Mouse (Mus musculus) spleen, postnatal 36 days (tissue): ENCODE data around the gene Sphk1.
A peak's percentile ranks its signal among the peaks of the same experiment; 100 is the strongest.
"Not testable (repeated sequence)": the region's sequence is repeated elsewhere in the genome, so short reads cannot be mapped to it uniquely, and the experiment has no call there.

Experiments
- DNase-seq, 2 experiments: peaks; one replicate each; pipeline ENCODE4 v3.0.0; 2022; ENCODE audit warnings: low spot score in 2 of 2, mixed read lengths in 1 of 2

The Sphk1 gene

DNA sequence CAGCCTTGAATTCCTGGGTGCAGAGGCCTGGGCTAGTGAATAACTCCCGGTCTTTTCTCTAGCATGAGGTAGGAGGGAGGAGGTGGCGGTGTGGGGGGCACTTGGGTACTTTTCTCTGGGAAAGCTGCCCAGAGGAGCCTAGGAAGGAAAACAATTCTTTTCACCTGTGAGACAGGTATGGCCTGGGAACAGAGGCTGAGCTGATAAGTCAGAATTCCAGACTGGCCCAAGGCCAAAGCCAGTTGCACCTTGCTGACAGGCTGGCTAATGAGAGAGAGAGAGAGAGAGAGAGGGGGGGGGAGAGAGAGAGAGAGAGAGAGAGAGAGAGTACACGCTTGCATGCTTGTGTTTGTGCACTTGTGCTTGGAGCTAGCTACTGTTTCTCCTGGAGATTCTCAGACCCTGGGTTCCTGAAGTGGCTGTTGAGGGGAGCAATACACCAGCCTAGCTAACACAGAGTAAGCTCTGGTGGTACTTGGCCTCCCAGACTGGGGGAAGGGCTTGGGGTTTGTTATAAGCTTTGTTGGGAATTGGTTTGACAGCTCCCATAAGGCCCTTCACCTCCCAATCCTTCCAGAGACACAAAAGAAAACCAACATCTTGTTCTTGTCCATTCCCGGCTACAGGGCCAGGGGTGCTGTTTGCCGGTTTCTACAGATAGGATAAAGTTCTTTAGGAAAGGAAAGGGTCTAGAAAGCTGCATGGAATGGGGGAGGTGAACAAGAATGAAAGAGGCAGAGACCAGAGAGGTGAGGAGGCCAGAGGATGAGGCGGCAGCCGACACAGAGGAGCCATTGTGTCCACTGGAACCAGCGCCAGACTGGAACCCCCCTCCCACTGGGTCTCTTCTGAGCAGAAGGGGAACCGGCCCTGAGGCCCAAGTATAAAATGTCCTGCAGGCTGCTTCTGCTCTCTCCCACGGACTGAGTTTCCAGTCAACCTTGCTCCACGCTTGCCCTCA lies at the start of gene Sphk1:
Gene Sphk1, plus strand, starts transcription at position 739 of the 961 bp plus-strand sequence.
- no peak for DNase-seq

DNA sequence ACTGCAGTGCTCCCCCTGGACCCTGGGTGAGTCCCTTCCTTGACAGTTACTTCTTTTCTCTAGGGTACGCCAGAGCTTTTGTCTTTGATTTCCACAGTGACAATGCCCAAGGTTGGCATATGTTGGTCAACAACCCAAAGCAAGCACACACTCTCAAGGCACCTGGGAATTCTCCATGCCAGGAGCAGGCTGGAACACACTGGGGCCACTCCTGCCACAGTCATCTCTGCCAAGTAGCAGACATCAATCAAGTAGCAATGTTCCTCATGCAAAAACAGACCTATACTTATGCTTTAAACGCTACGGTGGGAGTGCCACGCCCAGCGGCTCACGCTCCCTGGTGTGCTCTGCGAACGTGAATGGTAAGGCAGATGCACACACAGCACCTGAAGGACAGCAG lies 49.8 kb upstream of the Sphk1 start:
- DNase-seq, result no peak

DNA sequence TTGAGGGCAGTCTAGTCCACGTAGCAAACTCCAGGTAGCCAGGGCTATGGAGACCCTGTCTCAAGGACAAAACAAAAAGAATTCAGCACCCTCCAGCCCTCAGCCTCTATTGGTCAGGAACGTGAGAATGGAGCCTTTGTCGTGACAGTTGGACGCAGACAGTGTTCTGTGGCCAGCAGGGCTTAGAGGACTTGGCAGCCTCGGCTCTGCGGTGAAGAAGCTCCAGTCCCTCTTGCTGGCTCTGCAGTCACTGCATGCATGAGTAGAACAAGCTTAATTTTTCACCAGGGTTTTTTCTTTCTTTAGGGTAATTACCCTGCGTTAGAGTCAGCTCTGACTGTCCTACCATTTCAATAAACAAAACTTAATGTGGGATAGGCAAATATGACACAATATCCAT lies 48.9 kb upstream of the Sphk1 start:
- no peak for DNase-seq

DNA sequence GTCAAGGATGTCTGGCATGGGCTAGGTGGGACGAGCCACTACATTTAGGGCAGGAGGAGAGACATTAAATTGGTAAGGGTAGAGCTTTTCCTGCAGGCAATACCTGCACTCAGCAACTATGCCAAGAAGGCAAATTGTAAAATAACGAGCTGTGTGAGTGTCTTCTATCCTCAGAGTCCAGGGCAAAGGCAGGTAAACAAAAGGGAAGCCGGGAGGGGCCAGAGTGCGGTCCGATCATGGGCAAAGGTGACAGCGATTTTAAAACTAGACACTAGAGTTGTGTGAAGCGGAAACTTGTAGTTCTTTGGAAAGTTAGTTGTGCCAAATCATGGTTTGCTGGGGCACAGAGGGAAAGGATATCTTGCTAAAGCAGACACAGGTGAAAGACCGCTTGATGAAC lies 46.5 kb upstream of the Sphk1 start:
- DNase-seq, result no peak

DNA sequence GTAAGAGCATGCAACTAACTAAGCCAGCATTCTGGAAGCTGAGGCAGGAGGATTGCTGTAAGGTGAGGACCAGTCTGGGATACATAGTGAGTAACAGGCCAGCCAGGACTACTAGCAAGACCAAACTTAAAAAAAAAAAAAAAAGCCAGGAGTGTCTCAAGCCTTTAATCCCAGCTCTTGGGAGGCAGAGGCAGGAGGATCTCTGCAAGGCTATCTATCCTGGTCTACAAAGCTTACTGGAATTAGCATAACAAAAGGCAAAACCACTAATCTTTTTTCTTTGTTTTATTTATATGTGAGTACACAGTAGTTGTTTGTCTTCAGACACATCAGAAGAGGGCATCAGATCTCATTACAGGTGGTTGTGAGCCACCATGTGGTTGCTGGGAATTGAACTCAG lies 42.5 kb upstream of the Sphk1 start:
- DNase-seq, result no peak

DNA sequence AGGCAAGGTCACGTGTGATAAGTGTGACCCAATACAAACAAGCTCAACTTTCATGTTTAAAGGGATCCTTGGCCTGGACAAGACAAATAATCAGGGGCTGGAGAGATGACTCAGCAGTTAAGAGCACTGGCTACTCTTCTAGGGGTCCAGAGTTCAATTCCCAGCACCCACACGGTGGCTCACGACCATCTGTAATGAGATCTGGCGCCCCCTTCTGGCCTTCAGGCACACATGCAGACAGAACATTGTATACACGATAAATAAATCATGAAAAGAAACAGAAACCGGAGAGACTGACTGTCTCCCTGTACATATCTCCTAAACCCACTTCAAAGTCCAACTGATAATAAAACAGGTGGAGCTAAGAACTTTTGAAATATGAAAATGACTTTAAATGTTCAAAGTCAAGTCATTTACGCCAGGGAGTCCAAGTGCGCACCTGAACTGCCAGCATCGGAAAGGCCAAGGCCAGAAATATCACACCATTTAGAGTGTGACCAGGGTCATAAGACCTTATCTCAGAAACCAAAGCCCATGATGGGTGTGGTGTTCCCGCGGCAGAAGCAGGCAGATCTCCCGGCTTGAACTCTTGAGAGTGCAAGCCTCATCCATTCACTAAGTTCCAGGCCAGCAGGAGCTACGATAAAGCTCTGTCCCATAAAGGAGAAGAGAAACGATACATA lies 41.9 kb upstream of the Sphk1 start:
- no peak for DNase-seq

DNA sequence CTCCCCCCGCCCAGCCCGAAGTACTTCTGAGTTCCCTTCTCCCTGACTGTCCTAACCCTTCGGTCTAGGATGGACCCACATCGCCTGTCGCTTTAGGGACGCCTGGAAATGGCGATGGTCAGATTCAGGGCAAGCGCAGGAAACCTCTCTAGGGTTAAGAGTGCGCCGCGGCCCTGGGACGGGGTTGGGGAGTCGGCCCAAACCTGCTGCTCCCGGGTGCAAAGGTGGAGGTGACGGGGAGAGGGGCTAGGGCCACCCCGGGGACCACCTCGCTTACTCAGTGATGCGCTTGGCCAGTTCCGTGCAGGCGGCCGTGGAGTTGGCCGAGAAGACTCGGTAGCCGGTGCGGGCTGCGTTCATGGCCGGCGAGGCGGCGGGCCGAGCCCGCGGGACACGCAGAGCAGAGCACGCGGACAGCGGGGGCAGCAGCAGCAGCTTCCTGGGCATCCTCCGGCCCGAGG lies 40.9 kb upstream of the Sphk1 start:
- peak in 1 of 2 experiments; percentile 16 for DNase-seq

DNA sequence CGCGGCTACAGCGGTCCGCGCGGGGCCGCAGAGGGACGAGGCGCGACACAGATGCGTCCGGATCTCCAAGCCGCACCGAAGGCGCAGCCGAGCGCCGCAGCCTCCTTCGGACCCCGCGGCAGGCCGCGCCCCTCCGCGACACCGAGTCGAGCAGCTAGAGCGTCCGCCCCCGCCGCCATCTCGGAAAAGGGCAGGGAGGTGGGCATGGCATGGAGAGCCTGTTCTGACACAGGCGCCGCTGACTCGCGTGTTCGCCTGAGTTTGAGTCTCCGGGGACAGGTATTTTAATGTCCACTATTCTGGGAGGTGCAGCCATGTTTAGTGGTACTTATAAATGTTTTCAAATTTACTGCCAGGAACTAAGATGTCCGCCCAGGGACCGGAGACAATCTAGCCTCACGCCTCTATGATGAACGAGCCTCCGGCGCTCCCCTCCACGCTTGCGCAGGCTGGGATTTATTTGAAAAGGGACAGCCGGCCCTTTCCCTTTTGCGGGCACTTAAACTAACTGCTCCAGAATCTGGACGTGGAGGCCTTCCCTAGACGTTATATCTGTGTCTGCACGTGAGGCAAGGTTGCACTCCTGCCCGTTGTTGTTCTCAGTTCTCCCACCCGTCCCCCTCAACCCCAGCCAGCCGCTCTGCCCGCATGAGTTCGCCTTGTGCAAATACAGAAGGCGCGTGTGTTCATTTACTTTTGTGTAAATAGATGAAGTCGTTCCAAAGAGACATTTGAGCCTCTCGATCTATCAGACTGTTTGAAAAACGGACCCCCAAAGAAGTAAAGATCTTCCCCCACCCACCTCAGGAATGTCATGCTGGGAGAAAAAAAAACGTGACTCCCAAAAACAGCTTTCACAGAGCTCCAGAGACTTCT lies 40.3 kb upstream of the Sphk1 start:
- peak; percentile 87 to 88 for DNase-seq

DNA sequence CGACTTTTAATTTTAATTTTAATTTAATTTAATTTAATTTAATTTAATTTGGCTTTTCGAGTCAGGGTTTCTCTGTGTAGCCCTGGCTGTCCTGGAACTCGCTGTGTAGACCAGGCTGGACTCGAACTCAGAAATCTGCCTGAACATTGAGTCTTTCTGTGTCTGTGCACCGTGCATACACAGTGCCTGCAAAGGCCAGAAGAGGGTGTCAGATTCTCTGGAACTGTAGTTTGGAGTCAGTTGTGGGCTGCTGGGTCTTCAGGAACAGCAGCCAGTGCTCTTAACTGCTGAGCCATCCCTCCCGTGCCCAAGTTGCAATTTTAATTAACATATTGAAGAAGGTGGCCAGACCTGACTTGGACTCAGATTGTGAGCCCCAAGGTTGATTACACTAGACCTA lies 39.4 kb upstream of the Sphk1 start:
- no peak for DNase-seq

DNA sequence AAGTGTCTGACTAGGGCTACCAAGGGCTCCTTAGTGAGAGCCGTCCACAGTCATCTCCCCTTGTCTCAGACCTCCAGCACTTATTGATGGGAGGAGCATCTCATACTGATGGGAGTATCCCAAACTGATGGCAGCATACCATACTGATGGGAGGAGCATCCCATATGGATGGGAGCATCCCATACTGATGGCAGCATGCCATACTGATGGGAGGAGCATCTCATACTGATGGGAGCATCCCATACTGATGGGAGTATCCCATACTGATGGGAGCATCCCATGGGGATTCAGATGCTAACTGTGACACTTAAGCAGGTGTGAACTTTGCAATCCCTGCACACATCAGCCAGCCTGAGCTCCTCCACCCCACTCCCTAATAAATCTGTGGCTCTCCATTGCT lies 38.2 kb upstream of the Sphk1 start:
- DNase-seq, result not testable (repeated sequence)

DNA sequence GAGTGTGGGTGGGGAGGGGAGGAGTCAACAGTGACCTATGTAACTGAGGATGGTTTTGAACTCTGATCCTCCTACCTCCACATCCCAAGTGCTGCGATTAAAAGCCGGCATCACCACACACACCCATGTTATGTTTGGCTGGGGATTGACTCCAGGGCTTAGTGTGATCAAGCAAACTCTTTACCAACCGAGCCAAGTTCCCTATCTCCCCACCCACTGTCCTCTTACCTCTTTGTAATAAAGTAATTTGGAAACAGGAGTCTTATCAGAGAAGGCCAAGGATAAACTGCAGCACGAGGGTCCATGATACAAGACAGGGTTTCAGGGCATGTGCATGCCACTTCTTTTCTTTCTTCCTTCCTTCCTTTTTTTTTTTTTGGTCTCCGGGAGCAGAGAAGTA lies 37.5 kb upstream of the Sphk1 start:
- DNase-seq, result no peak

DNA sequence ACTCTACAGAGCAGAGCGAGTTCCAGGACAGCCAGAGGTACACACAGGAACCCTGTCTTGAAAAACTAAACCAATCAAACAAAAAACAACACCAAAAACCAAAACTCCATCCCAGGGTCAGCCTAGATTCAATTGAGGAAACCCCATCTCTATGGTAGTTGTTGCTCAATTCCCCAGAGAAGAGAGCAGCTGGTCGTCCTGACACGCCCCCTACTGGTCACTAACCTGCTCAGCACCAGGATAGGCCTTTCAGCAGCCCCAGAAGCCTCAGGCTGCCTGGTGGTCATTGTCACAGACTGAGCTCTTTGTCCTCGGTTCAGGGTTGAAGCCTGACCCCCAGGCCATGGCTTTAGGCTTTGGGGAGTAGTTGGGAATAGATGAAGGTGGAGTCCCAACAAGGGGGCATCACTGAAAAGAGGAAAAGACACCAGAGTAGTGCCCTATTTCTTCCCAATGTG lies 36.9 kb upstream of the Sphk1 start, which contains the start of gene Prpsap1:
Gene Prpsap1, minus strand, starts transcription at position 408 of the 458 bp plus-strand sequence.
- DNase-seq, result peak; percentile 50 to 67

DNA sequence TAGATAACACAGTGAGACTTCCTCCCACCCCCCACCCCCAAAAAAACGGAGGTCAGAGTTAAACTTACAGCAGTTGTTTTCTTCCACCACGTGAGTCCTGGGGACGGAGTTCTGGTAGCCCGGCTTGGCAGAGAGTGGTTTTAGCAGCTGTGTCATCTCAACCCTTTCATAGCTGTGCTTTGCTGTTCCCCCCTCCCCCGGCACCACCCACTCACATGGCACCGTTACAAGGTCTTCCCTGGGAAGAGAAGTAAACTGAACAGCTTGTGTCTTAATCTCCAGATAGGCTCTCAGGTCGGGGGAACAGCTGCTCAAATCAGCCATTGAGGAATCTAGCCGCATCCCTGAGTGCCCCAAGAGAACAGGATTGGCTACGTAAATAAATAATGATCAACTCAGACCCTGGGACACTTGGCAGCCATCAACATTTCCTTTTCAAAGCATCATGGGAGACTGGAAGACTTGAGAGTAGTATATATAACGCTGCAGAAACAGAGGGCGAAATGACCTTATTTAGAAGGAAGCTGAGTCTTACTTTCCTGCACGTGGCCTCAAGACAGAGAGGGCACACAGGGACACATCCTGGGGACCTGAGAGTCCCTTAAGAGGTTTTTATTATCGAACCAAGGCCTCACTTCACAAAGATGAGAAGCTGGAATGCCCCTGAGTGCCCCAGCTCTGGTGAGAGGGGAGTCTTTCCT lies 36.1 kb upstream of the Sphk1 start:
- DNase-seq, result peak in 1 of 2 experiments; percentile 33

DNA sequence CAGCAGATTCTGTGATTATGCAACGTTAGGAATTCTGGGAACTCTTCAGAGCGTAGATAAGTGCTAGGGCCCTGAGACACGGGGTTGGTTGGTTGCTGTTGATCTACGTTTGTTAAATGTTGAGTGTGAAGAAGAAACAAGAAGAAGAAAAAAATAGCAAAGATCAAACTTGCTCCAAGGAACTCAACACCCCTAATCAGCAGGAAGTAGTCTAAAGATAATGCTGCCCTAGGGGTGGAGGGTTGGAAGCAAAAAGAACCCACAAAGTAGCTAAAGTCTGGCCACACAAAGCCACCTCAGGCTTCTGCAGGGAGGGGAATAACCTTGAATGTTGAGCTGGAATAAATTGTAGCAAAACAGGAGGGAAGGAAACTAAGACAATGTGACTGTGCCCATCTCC lies 33.4 kb upstream of the Sphk1 start:
- DNase-seq, result no peak

DNA sequence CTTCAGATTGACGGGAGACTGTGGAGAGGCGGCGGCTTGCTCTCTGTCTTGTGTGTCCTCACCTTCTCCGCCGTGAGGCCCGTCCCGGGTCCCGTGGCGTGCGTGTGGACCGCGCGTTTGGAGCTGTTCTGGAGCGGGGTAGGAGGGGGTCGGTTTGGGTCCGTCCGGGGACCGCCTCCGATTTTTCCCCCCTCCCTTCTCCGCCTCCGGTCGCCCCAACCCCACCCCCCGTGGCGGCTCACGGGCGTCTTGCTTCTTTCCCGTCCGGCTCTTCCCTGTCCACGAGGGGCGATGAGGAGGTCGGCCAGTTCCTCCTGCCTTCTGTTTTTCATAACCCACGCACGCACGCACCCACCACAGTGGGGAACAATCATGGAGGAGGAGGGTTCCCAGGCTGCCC lies 32.1 kb upstream of the Sphk1 start:
- DNase-seq, result no peak

DNA sequence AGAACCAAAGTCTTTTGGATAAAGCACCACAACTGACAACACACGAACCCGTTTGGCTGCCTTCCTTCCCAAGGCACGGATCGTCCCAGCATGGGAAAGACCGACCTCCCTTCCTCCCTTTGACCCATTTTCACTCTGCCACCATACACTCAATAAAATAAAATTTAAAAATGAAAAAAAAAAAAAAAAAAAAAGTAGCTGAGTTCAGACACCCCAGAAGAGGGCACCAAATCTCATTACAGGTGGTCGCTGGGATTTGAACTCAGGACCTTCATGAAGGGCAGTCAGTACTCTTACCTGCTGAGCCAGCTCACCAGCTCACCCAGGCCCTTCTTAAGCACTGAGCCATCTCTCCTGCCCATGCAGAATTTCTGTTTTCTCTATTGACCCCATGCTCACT lies 31.7 kb upstream of the Sphk1 start:
- no peak for DNase-seq

DNA sequence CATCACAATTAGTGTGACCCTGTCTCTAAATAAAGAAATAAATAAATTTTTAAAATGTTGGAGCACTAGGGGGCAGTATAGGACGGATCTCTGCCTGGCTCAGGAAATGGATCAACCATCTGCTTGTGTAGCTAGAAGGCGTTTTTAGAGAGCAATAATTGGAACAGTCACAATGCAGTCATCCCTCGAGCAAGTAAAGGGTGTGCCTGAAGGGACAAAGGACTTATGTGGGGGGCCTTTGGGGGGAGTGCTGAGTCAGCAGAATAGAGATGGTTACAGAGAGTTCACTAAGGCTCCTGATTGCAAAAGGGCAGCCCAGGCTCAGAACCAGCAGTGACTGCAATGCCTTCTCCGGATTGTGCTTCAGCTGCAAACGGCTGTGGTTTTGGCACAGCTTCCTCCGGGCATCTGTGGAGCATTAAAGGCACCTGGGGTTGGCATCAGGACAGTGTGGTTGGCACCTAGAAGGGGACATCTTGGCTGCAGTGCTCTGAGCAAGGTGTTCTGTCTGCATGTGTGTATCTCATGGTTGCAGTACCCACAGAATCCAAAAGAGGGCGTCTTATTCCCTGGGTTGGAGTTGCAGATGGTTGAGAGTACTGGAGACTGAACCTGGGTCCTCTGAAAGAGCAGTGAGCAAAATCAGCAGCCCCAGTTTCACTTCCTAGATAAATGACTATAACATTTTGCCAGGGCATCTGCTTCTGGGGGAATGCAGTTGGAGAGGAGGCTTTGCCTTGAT lies 29.5 kb upstream of the Sphk1 start:
- no peak for DNase-seq

DNA sequence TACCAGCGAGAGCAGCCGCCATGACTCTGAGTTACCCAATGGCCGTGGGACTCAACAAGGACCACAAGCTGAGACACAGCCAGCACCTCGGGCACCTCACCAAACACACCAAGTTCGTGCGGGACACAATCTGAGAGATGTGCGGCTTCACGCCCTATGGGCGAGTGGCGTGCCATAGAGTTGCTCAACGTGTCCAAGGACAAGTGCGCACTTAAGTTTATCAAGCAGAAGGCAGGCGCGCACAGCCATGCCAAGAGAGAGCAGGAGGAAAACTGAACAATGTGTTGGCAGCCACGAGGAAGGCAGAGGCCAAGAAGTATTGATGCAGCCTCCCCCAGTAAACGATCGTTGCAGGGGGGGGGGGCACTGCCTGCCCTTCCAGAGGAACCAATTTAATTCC lies 26.2 kb upstream of the Sphk1 start:
- DNase-seq, result no peak

DNA sequence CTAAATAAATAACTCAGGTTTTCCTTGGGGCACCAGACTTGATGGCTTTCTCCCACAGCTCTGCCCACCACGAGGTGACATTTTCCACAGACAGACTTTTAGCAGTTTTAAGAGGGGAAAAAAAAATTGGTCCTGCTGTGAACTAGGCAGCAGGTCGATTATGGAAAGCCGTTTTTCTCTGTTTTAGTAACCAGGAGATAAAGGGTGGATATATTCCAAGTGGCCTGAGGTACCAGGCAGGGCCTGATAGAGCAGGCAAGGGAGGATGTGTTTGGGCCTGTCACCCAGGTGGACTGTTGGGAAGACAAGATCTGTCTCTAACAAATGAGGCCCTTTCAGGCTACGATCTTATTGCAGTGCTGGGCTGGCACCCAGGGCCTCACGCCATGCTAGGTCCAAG lies 25.2 kb upstream of the Sphk1 start:
- DNase-seq, result no peak

DNA sequence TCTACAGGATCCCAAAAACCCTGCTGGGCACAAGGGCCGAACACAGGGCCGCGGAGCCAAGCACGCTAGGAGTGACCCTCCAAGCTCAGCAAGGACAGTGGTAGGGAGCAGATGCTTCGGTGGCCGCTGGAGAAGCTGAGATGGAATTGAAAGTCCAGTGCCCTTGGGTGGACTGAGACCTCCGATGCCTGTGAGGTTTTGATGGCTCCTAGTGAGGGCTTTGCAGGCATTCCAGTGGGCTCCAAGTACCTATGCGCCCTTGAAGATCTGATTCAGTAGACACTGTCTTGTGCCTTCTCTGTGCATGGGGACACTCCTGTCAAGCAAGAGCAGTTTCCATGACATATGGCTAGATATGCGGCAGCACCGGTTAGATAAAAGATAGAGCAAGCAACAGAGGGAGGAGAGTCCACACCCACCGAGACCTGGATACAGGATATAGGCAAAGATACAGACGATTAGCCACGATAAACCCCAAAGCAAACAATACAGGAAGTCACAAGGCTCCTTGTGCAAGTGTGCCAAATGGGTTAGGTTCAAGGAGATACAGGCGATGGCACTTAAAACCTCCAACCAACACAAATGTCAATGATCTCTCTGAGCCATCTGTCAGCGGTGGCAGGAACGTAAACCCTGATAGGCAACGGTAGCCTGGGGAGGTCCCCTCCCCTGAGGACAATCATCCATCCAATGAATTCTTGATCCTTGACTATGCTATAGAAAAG lies 24.4 kb upstream of the Sphk1 start:
- DNase-seq, result peak; percentile 15 to 41
